Mouse (Mus musculus): Measurements from ENCODE around the gene Lclat1. TPM values are rescaled to one million over a fixed set of nuclear protein-coding genes. Genes with fewer than 3 reads are reported as not detected.
A peak's percentile ranks its signal among the peaks of the same experiment; 100 is the strongest.

Lclat1 gene
- polyA plus RNA-seq, 1 experiment, result 9.2 TPM

DNA sequence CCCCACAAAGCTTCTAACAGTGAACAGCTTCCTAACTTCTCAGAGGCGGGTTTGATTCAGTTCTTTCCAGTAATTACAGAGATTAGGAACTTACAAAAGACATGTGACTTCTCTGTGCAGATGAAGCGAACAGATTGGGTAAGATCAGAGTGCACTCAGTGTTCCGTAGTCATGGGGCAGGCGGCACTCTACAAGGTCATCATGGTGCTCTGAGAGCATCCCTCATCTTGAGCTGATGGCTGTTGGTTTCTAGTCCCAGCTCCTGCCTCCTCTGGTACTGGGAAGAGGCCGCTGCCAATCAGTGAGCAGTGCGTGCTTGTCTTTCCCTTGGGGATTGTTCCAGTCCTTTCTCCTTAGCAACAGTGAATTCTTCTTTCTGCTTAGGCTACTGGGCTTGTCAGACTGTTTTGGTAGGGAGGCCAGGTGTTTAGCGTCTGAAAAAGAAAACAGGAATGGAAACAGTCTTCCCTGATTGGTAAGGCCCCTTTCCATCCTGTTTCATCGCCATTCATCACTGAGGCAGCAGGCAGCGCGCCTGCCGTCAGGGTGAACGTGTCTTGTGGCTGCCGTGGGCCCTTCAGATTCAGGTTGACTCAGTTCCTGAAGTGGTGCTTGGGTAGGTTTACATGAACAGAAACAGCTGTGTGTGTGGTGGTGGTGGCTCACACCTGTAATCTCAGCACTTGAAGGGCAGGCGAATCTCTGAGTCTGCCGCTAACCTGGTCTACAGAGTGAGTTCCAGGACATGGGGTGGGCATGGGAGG lies 54.8 kb downstream of the Lclat1 start:
- no peak overlapping the region for H3K27ac ChIP-seq (ENCODE audit: control insufficient read depth, insufficient read depth, low read depth, low read length)
- H3K4me3 ChIP-seq (ENCODE audit: control insufficient read depth, low read depth, low read length), result no peak overlapping the region
- TF ChIP-seq CTCF (IDR thresholded peaks at IDR 0.05; ENCODE audit: control insufficient read depth, insufficient read depth, insufficient replicate concordance, low read depth, low read length), result no peak
- TF ChIP-seq POLR2A (IDR thresholded peaks at IDR 0.05; ENCODE audit: control insufficient read depth, low read depth, low read length), result no peak
- H3K27me3 ChIP-seq (ENCODE audit: control insufficient read depth, insufficient read depth, low read length), result no peaks in the 10 kb centered on the region
- no peaks in the 10 kb centered on the region for H3K4me1 ChIP-seq (ENCODE audit: control insufficient read depth, insufficient read depth, low read length)
- H3K36me3 ChIP-seq (ENCODE audit: control insufficient read depth, insufficient read depth, low read length), result no peaks in the 10 kb centered on the region

DNA sequence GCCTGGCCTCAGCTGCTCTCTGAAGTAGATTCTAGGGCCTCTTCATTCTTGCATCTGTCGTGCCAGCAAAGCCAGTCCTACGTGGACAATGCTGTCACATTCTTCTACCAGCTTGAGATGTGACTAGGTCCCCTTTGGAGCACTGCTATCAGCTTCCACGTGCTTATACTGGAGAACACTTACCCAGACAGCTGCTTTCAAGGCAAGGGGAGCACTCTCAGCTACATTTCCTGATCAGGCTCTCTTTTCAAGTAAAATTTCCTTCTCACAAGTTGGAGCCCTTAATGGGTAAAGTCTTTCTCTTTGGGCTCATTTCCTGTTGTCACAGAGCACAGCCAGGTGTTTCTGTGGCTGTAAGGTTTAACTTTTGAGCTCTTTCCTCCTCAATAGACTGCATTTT lies 55.8 kb downstream of the Lclat1 start:
- no peak overlapping the region for H3K27ac ChIP-seq (ENCODE audit: control insufficient read depth, insufficient read depth, low read depth, low read length)
- H3K27me3 ChIP-seq (ENCODE audit: control insufficient read depth, insufficient read depth, low read length), result no peaks in the 10 kb centered on the region
- no peaks in the 10 kb centered on the region for H3K36me3 ChIP-seq (ENCODE audit: control insufficient read depth, insufficient read depth, low read length)
- TF ChIP-seq CTCF (IDR thresholded peaks at IDR 0.05; ENCODE audit: control insufficient read depth, insufficient read depth, insufficient replicate concordance, low read depth, low read length) (no peak), POLR2A (IDR thresholded peaks at IDR 0.05; ENCODE audit: control insufficient read depth, low read depth, low read length) (no peak)
- H3K4me3 ChIP-seq (ENCODE audit: control insufficient read depth, low read depth, low read length), result no peak overlapping the region
- H3K4me1 ChIP-seq (ENCODE audit: control insufficient read depth, insufficient read depth, low read length), result no peaks in the 10 kb centered on the region

DNA sequence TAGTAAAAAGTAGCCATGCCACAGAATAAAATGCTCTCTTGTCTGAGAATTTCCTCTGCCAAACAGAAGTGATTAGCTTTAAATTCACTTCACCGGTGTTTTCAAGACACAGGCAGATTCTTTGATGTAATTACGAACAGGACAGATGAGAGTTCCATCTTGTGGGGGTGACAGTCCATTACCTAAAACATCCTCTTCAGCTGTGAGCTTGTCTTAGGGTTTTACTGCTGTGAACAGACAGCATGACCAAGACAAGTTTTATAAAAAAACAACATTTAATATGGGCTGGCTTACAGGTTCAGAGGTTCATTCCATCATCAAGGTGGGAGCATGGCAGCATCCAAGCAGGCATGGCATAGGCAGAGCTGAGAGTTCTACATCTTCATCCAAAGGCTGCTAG lies 56.3 kb downstream of the Lclat1 start:
- TF ChIP-seq CTCF (IDR thresholded peaks at IDR 0.05; ENCODE audit: control insufficient read depth, insufficient read depth, insufficient replicate concordance, low read depth, low read length), result no peak
- no peak for TF ChIP-seq POLR2A (IDR thresholded peaks at IDR 0.05; ENCODE audit: control insufficient read depth, low read depth, low read length)
- Histone ChIP-seq H3K4me3 (ENCODE audit: control insufficient read depth, low read depth, low read length) (no peak overlapping the region), H3K4me1 (ENCODE audit: control insufficient read depth, insufficient read depth, low read length) (no peaks in the 10 kb centered on the region), H3K27ac (ENCODE audit: control insufficient read depth, insufficient read depth, low read depth, low read length) (no peak overlapping the region), H3K27me3 (ENCODE audit: control insufficient read depth, insufficient read depth, low read length) (no peaks in the 10 kb centered on the region), H3K36me3 (ENCODE audit: control insufficient read depth, insufficient read depth, low read length) (no peaks in the 10 kb centered on the region)

DNA sequence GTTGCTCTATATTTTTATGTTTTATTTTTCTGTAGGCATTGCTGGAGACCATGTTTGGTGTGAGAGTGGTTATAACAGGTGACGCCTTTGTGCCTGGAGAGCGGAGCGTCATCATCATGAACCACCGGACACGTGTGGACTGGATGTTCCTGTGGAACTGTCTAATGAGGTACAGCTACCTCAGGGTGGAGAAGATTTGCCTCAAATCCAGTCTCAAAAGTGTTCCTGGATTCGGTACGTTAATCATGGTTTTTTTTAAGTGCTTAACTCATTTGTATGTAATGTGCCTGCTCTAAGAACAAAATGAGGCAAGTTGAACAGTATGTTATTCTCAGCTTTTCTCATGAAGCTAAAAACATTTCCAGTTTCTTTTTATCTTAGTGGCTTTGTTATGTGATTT lies 61.7 kb downstream of the Lclat1 start:
- no peak overlapping the region for H3K4me3 ChIP-seq (ENCODE audit: control insufficient read depth, low read depth, low read length)
- no peak for TF ChIP-seq POLR2A (IDR thresholded peaks at IDR 0.05; ENCODE audit: control insufficient read depth, low read depth, low read length)
- TF ChIP-seq CTCF (IDR thresholded peaks at IDR 0.05; ENCODE audit: control insufficient read depth, insufficient read depth, insufficient replicate concordance, low read depth, low read length), result no peak
- H3K27ac ChIP-seq (ENCODE audit: control insufficient read depth, insufficient read depth, low read depth, low read length), result no peak overlapping the region
- H3K4me1 ChIP-seq (ENCODE audit: control insufficient read depth, insufficient read depth, low read length), result no peaks in the 10 kb centered on the region
- no peaks in the 10 kb centered on the region for H3K27me3 ChIP-seq (ENCODE audit: control insufficient read depth, insufficient read depth, low read length)
- no peaks in the 10 kb centered on the region for H3K36me3 ChIP-seq (ENCODE audit: control insufficient read depth, insufficient read depth, low read length)

DNA sequence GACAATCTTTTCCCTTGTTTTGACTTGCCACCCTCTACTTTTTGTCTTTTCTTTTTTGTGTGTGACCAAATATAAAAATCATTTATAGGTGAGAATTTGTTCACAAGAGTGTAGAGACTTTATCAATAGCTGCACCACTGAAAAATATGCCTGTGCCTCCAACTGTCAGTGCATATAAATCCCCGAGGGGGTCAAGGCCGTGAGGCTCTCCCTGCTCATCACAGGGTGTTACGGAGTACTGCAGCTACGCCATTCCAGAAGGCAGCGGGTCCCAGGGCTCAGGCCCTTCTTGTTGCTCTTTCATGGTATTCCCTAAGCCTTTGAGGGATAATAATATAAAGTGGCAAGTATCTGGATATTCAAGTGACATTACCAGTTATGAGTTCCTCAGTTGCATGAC lies 62.4 kb downstream of the Lclat1 start:
- Histone ChIP-seq H3K27ac (ENCODE audit: control insufficient read depth, insufficient read depth, low read depth, low read length) (no peak overlapping the region), H3K27me3 (ENCODE audit: control insufficient read depth, insufficient read depth, low read length) (no peaks in the 10 kb centered on the region), H3K4me1 (ENCODE audit: control insufficient read depth, insufficient read depth, low read length) (no peaks in the 10 kb centered on the region), H3K36me3 (ENCODE audit: control insufficient read depth, insufficient read depth, low read length) (no peaks in the 10 kb centered on the region), H3K4me3 (ENCODE audit: control insufficient read depth, low read depth, low read length) (no peak overlapping the region)
- no peak for TF ChIP-seq POLR2A (IDR thresholded peaks at IDR 0.05; ENCODE audit: control insufficient read depth, low read depth, low read length)
- TF ChIP-seq CTCF (IDR thresholded peaks at IDR 0.05; ENCODE audit: control insufficient read depth, insufficient read depth, insufficient replicate concordance, low read depth, low read length), result no peak

DNA sequence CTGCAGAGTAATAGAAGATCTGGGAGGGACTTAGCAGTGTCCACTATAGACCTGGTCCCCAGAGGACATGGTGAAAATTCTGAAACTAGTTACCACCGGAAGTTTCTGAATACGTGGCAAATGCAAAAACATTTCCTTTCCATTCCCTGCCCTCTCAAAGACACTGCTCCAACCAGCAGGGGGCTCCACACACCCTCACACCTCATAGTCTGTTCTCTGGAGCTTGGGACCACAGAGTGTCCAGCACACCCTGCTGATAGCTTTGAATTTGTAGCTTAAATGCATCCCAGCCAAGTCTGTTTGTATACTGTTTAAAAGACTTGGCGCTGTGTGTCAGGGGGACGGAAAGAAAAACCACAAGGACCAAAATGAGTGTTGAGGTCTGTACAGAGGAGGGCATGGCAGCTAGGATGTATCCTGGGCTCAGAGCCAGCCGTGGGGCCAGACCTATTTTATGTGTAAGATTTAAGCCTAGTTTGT lies 66.3 kb downstream of the Lclat1 start:
- Histone ChIP-seq H3K27me3 (ENCODE audit: control insufficient read depth, insufficient read depth, low read length) (no peaks in the 10 kb centered on the region), H3K4me3 (ENCODE audit: control insufficient read depth, low read depth, low read length) (no peak overlapping the region), H3K36me3 (ENCODE audit: control insufficient read depth, insufficient read depth, low read length) (no peaks in the 10 kb centered on the region), H3K27ac (ENCODE audit: control insufficient read depth, insufficient read depth, low read depth, low read length) (no peak overlapping the region), H3K4me1 (ENCODE audit: control insufficient read depth, insufficient read depth, low read length) (no peaks in the 10 kb centered on the region)
- TF ChIP-seq CTCF (IDR thresholded peaks at IDR 0.05; ENCODE audit: control insufficient read depth, insufficient read depth, insufficient replicate concordance, low read depth, low read length) (peak; percentile 38; the same call in 1 of the 2 replicates), POLR2A (IDR thresholded peaks at IDR 0.05; ENCODE audit: control insufficient read depth, low read depth, low read length) (no peak)

DNA sequence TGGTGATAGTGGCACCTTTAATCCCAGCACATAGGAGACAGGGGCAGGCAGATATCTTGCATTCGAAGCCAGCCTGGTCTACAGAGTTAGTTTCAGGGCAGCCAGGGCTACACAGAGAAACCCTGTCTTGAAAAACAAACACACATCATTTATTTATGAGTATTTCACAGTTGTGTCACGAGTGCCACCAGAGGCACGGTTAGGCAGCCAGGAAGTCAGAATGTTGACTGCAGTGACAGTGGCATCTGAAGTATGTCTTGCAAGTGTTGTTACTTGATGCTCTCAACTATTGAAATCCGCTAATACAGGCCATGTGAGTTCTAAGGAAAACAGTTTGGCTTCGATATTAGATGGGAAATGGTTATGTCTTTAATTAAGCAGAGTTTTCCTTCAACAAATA lies 67.9 kb downstream of the Lclat1 start:
- no peak overlapping the region for H3K27ac ChIP-seq (ENCODE audit: control insufficient read depth, insufficient read depth, low read depth, low read length)
- H3K4me1 ChIP-seq (ENCODE audit: control insufficient read depth, insufficient read depth, low read length), result no peaks in the 10 kb centered on the region
- no peaks in the 10 kb centered on the region for H3K36me3 ChIP-seq (ENCODE audit: control insufficient read depth, insufficient read depth, low read length)
- H3K4me3 ChIP-seq (ENCODE audit: control insufficient read depth, low read depth, low read length), result no peak overlapping the region
- TF ChIP-seq POLR2A (IDR thresholded peaks at IDR 0.05; ENCODE audit: control insufficient read depth, low read depth, low read length) (no peak), CTCF (IDR thresholded peaks at IDR 0.05; ENCODE audit: control insufficient read depth, insufficient read depth, insufficient replicate concordance, low read depth, low read length) (no peak)
- no peaks in the 10 kb centered on the region for H3K27me3 ChIP-seq (ENCODE audit: control insufficient read depth, insufficient read depth, low read length)

Measured in testis, adult 2 months (tissue).